ENCODE assay signal across 8 mouse cellular contexts in genomic region chr1:33757033-33757413, GRCm38 (mm10). TPM values are rescaled to one million over a fixed set of nuclear protein-coding genes. Genes with fewer than 3 reads are reported as not detected.
DNase-seq lines count a peak whose midpoint lies in the region; ATAC-seq and TF ChIP-seq lines count a peak whose summit lies in the region.

No protein-coding gene starts in this region.

- peak overlapping the region; percentile 100 for H3K4me2 ChIP-seq in intestine, postnatal 0 days (replicated peaks; ENCODE audit: low read depth)
- peak overlapping the region; percentile 97 for H3K4me2 ChIP-seq in midbrain, embryonic 13.5 days (replicated peaks)

- DNase-seq in kidney, adult 11 months = peak; percentile 9
- no peak for DNase-seq in kidney, adult 8-10 months
- peak; percentile 9 for DNase-seq in G1E (ENCODE audit: low spot score)
- DNase-seq in forebrain, embryonic 10.5 days (ENCODE audit: extremely low spot score, low spot score) = peak; percentile 41
- no peak for DNase-seq in right cerebral cortex, postnatal 14 days
- no peak for DNase-seq in left cerebral cortex, postnatal 25 days (ENCODE audit: low spot score in 2 of 2)

- no peak for ATAC-seq in G1E (ENCODE audit: extremely low read depth, insufficient number of reproducible peaks, low FRiP score, poor library complexity, severe bottlenecking)
- peak; percentile 33; the same call in 1 of the 2 replicates for ATAC-seq in intestine, postnatal 0 days
- ATAC-seq in midbrain, embryonic 13.5 days = peak; percentile 66; the same call in 1 of the 2 replicates

- no peaks in the 10 kb centered on the region for H3K27me3 ChIP-seq in G1E (ENCODE audit: insufficient read depth, low read length)
- no peaks in the 10 kb centered on the region for H3K27me3 ChIP-seq in forebrain, embryonic 10.5 days (ENCODE audit: poor library complexity, severe bottlenecking)
- H3K27me3 ChIP-seq in intestine, postnatal 0 days (replicated peaks; ENCODE audit: control insufficient read depth, insufficient read depth, low read length) = no peaks in the 10 kb centered on the region
- H3K27me3 ChIP-seq in midbrain, embryonic 13.5 days = no peaks in the 10 kb centered on the region

- WGBS in forebrain, embryonic 10.5 days = 13% methylated on average over 14 of the region's 14 CpGs
- WGBS in intestine, postnatal 0 days = 2% methylated on average over 14 of the region's 14 CpGs
- 7% methylated on average over 14 of the region's 14 CpGs for WGBS in midbrain, embryonic 13.5 days

- H3K4me3 ChIP-seq in G1E (ENCODE audit: low read depth, low read length) = peak overlapping the region; percentile 81
- H3K4me3 ChIP-seq in forebrain, embryonic 10.5 days = peak overlapping the region; percentile 78
- peak overlapping the region; percentile 70 for H3K4me3 ChIP-seq in intestine, postnatal 0 days (ENCODE audit: low read depth, low read length)
- H3K4me3 ChIP-seq in midbrain, embryonic 13.5 days (replicated peaks) = peak overlapping the region; percentile 62

- H3K9ac ChIP-seq in intestine, postnatal 0 days (ENCODE audit: low read depth, low read length) = peak overlapping the region; percentile 69; the same call in 1 of the 2 replicates
- peak overlapping the region; percentile 81 for H3K9ac ChIP-seq in midbrain, embryonic 13.5 days (replicated peaks)

- H3K36me3 ChIP-seq in G1E (replicated peaks) = peaks cover 63% of the 10 kb centered on the region
- peaks cover 48% of the 10 kb centered on the region for H3K36me3 ChIP-seq in forebrain, embryonic 10.5 days (replicated peaks)
- 0 out of 2 replicates have a peak, but pooled peaks cover 4% of the 10 kb centered on the region for H3K36me3 ChIP-seq in intestine, postnatal 0 days (ENCODE audit: control insufficient read depth, insufficient read depth)
- H3K36me3 ChIP-seq in midbrain, embryonic 13.5 days = peaks cover 4% of the 10 kb centered on the region; the same call in 1 of the 2 replicates

- no peak for TF ChIP-seq CTCF in G1E (IDR thresholded peaks at IDR 0.05; ENCODE audit: low read depth, low read length)
- TF ChIP-seq CTCF in intestine, postnatal 0 days (IDR thresholded peaks at IDR 0.05; ENCODE audit: low read depth) = no peak

- no peaks in the 10 kb centered on the region for H3K9me3 ChIP-seq in G1E (replicated peaks)
- H3K9me3 ChIP-seq in forebrain, embryonic 10.5 days = no peaks in the 10 kb centered on the region; the same call in 1 of the 2 replicates
- no peaks in the 10 kb centered on the region for H3K9me3 ChIP-seq in intestine, postnatal 0 days (ENCODE audit: control insufficient read depth)
- H3K9me3 ChIP-seq in midbrain, embryonic 13.5 days = no peaks in the 10 kb centered on the region

- peaks cover 46% of the 10 kb centered on the region for H3K4me1 ChIP-seq in G1E (ENCODE audit: insufficient read depth, low read depth, low read length)
- peaks cover 30% of the 10 kb centered on the region for H3K4me1 ChIP-seq in forebrain, embryonic 10.5 days
- 0 out of 2 replicates have a peak, but pooled peaks cover 2% of the 10 kb centered on the region for H3K4me1 ChIP-seq in intestine, postnatal 0 days (replicated peaks; ENCODE audit: control insufficient read depth, insufficient read depth, low read length)
- peaks cover 21% of the 10 kb centered on the region for H3K4me1 ChIP-seq in midbrain, embryonic 13.5 days (replicated peaks)

- peak overlapping the region; percentile 93 for H3K27ac ChIP-seq in forebrain, embryonic 10.5 days
- no peak overlapping the region for H3K27ac ChIP-seq in intestine, postnatal 0 days (ENCODE audit: low read depth, low read length)
- H3K27ac ChIP-seq in midbrain, embryonic 13.5 days = no peak overlapping the region

- intact Hi-C loops in left cerebral cortex, postnatal 25 days (cut with DNase I) = loop anchor here (5.0 to 10.0 kb wide), 2 partner anchors 125 to 208 kb away; no protein-coding TSS in a partner anchor

RNA-seq across cellular contexts. Expression of gene Bag2, which starts 0.6 kb away (rescaled TPM):
- total RNA-seq in G1E (2014; fragmentation: Nextera tagmentation) (110 and 115 TPM in 2 replicates), G1E (2017) (59.6 and 63.0 TPM in 2 replicates)
- polyA plus RNA-seq in G1E (2012) = 60.2 and 66.7 TPM in 2 replicates
- 51.8 and 52.3 TPM in 2 replicates for polyA plus RNA-seq in forebrain, embryonic 10.5 days (2016; fragmentation: Nextera tagmentation; extraction: Ambion mirVana)
- 26.0 and 27.4 TPM in 2 replicates for polyA plus RNA-seq in intestine, postnatal 0 days (2015; fragmentation: Nextera tagmentation; extraction: Ambion mirVana)
- polyA plus RNA-seq in midbrain, embryonic 13.5 days (2015; fragmentation: Nextera tagmentation; extraction: Ambion mirVana) = 17.4 and 18.5 TPM in 2 replicates
- 10 to 100 TPM; 12.5 to 14.1 TPM for total RNA-seq in left cerebral cortex, postnatal 25 days (2021)

RNA-seq across cellular contexts. Expression of gene Rab23, which starts 37.3 kb away (rescaled TPM):
- total RNA-seq in G1E (2014; fragmentation: Nextera tagmentation) (not detected in 2 replicates), G1E (2017) (0.27 and 0.35 TPM in 2 replicates)
- polyA plus RNA-seq in G1E (2012) = not detected in 2 replicates
- 31.1 and 34.8 TPM in 2 replicates for polyA plus RNA-seq in forebrain, embryonic 10.5 days (2016; fragmentation: Nextera tagmentation; extraction: Ambion mirVana)
- 9.7 and 11.5 TPM in 2 replicates for polyA plus RNA-seq in intestine, postnatal 0 days (2015; fragmentation: Nextera tagmentation; extraction: Ambion mirVana)
- 27.3 and 29.9 TPM in 2 replicates for polyA plus RNA-seq in midbrain, embryonic 13.5 days (2015; fragmentation: Nextera tagmentation; extraction: Ambion mirVana)
- 10 to 100 TPM; 27.2 to 31.4 TPM for total RNA-seq in left cerebral cortex, postnatal 25 days (2021)

RNA-seq across cellular contexts. Expression of gene Zfp451, which starts 57.4 kb away (rescaled TPM):
- total RNA-seq in G1E (2014; fragmentation: Nextera tagmentation) (102 and 142 TPM in 2 replicates), G1E (2017) (33.2 and 36.7 TPM in 2 replicates)
- 33.7 and 37.1 TPM in 2 replicates for polyA plus RNA-seq in G1E (2012)
- 30.8 and 32.6 TPM in 2 replicates for polyA plus RNA-seq in forebrain, embryonic 10.5 days (2016; fragmentation: Nextera tagmentation; extraction: Ambion mirVana)
- polyA plus RNA-seq in intestine, postnatal 0 days (2015; fragmentation: Nextera tagmentation; extraction: Ambion mirVana) = 5.9 and 6.7 TPM in 2 replicates
- polyA plus RNA-seq in midbrain, embryonic 13.5 days (2015; fragmentation: Nextera tagmentation; extraction: Ambion mirVana) = 46.8 and 47.4 TPM in 2 replicates
- total RNA-seq in left cerebral cortex, postnatal 25 days (2021) = 10 to 100 TPM; 58.0 to 65.7 TPM

Comparison
In these comparisons a context has a peak if more than half of its experiments do, and no peak if none do; other contexts are left out.
1. DNase-seq: peak in kidney, adult 11 months (single experiment), G1E (single experiment) and forebrain, embryonic 10.5 days (single experiment); none in kidney, adult 8-10 months (0 of 2), right cerebral cortex, postnatal 14 days (single experiment) and left cerebral cortex, postnatal 25 days (0 of 2).
2. RNA of gene Rab23, which starts 37.3 kb away (polyA plus RNA-seq): 31.1 to 34.8 TPM in forebrain, embryonic 10.5 days, 27.3 to 29.9 TPM in midbrain, embryonic 13.5 days and 9.7 to 11.5 TPM in intestine, postnatal 0 days; not detected in G1E; every median in the first group is over 10 times any median in the second.
3. Peak in every context shown above with its lines, with median percentiles within 50 percentile points of each other: H3K4me3 ChIP-seq.